Mouse (Mus musculus) spleen, embryonic (tissue): Measurements from ENCODE around the gene Trmt2b.
"Not testable (repeated sequence)": the region's sequence is repeated elsewhere in the genome, so short reads cannot be mapped to it uniquely, and the experiment has no call there.

ENCODE experiments used
- CTCF ChIA-PET: fragments of 350-600 bp; sonication (Branson Sonifier 250); formaldehyde crosslinking; loops from one replicate; lab custom pipeline; 2022; lab: Charles Lee

Trmt2b gene

DNA sequence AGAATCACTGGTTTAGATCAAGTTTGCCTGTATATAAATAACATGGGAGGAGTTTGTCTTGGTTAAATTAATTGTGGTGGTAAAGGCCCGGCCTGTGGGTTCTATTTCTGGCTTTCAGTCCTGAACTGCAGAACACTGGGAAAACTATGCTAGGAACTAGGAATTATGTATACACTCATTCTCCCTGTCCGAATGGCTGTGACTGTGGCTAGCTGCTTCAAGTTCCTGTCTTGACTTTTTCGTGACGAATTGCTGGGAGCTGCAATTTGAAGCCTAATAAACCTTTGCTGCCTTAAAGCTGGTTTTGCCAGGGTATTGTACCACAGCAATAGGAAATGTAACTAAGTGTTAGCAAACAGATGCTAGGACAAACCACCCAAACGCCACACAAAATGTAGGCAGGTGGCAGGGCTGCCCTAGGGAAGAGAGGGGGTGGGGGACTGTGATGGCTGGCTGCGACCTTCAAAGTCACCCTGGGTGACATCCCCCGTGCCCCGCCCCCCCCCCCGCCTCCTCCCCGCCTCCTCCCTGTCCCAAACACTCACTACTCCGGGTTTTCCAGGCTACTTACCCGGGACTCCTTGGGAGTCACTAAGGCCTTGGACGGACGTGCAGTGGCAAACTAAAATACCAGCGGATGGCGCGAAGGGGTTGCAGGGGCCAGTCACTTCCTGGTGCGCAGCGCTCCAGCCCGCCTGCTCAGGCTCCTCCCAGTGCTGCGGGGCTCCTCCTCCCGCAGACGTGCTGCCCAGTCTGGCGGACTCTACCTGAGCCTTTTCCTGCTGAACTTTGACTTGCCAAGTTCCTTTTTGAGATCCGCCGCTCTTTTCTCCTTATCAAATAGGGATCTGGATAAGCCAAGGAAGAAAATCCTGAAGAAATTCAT lies at the start of gene Trmt2b:
Gene Trmt2b, minus strand, starts transcription at position 710 of the 886 bp plus-strand sequence.
- CTCF ChIA-PET, result no interaction called here

DNA sequence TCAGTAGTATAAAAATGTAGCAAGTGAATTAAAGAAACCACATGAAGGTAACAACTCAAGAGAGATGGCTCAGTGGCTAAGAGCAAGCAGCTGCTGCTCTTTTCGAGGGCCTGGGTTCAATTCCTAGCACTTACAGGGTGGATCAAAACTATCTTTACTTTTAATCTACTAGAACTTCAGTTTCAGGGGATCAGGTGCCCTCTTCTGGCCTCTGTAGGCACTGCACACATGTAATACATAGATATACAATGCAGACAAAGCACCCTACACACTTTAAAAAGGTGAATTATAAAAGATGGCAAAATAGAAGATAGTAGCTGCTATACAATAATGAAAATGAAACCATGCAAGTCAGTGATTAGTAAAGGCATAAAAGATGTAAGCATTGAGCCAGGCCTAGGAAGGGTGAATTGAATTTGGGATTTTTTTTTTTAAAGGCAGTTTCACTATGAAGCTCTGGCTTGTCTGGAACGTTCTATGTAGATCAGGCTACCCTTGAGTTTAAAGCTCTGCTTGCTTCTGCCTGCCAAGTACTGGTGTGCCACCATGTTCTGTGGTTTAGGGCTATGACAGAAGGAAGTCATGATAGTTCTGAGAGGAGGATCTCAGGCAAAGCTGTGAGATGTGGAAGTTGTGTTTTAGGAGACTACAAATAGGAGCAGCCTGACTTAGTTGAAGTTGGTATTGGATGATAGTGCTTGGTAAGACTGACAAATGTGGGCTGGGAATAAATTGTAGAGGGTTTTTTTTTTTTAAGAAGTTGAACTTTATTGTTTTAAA lies 42.6 kb upstream of the Trmt2b start:
- CTCF ChIA-PET, result no interaction called here

DNA sequence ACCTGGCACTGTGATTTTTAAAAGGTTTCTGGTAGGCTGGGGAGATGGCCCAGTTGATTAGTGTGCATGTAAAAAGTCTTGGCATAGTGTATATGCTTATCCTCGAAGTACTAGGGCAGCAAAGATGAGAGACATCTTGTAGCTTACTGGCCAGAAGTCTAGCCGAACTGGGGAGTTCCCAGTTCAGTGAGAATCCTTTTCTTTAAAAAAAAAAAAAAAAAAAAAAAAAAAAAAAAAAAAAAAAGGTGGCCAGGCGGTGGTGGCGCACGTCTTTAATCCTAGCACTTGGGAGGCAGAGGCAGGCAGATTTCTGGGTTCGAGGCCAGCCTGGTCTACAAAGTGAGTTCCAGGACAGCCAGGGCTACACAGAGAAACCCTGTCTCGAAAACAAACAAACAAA lies 34.4 kb upstream of the Trmt2b start:
- CTCF ChIA-PET, result not testable (repeated sequence)

DNA sequence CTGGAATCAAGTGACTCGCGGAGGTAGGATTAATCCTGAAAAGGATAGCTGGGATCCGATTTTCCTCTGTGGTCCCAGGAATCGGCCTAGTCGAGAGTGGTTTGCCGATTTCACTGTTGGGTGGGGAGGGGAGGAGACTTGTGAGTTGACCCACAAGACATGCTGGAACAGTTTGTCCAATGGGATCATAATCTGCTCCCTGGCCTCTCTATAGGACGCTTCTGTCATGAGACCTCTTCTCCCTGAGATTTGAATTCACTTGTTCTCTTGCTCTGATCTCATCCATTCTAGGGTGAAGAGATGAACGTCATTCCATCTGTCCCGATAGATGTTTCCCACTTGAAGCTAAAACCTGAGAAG lies 31.5 kb upstream of the Trmt2b start:
- CTCF ChIA-PET, result no interaction called here

DNA sequence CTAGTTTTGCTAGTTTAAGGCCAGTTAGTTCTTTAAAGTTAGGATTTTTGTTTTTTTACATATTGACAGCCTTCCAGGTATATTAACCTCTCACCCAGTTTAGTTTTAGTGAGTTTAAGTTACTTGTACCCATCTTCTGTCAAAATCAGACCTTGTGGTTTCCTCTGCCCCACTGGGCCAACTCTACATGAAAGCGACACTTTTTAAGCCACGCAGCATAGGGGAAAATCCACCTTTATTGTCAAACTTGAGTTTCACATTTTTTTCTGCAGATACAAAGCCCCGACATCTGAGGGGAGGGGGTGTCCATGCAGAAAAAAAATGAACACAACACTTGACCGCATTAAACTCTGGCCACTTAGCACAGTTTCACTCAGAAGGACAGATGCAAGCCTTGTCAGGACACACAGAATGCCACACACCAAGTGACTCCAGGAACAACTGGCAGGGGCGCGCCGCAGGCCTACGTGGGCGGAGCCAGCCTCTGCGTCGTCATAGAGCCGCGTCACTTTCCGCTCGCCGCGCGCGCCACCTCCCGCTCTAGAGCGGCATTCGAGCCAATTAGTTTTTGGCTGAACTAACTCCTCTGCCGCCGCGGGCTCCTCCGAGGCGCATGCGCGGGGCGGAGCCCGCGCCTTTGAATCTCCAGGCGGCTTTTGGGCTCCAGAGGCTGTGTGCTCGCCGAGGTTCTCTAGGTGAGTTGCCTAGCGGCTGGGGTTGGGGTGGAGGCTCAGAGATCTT lies 30.9 kb upstream of the Trmt2b start, which contains the start of gene Cenpi:
Gene Cenpi, plus strand, starts transcription at position 551 of the 741 bp plus-strand sequence.
- CTCF ChIA-PET, result no interaction called here

DNA sequence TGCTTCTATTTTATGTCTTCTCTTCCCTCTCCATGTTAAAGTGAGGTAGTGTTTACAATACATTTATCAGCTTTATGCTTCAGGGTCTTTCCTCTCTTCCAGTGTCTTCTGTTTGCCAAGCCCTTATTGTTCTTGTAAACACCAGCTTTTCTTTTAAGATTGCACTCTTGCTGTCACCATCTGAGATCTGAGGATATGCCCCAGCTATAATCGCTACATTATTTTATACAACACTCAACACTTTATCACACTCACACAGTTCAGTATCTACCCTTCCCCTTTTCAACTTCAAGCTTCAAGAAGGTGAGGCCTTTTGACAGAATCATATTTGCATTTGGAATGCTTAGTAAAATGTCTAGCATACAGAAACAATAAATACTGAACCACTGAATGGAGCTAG lies 26.5 kb upstream of the Trmt2b start:
- CTCF ChIA-PET, result no interaction called here

DNA sequence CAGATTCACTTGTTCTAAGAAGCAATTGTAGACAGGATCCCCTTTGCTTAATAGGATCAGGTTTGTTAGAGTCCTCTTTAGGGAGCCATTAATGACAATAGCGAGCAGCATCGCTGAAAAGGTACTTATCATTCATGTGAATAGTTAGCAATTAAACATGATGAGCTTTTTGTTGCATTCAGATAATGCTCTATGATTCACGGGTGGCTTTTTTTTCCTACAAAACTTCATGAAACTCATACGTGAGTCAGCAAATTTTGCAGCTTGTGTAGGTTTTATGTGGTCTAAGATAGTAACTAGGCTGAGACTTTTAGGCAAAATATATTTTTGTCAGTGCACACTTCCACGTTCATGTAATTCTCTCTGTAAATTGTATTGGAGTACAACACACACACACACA lies 23.4 kb upstream of the Trmt2b start:
- CTCF ChIA-PET, result no interaction called here

DNA sequence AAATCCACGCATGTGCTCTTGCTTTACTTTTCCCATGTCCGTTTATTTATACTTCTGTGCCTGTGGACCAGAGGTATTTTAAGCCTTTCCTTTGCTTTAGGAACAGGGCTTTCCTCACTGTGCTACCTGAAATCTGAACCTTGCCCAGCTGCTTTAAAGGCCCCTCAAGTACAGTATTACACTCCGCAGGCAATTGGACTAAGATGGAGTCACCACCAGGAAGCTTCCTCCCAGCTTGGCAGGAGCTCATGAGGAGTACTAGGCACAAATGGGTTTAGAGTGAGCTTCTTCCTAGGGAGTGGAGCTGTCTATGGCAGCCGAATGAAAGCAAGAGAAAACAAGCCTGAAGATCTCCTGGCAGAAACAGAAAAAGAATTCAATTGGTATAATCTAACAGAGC lies 20.4 kb upstream of the Trmt2b start:
- CTCF ChIA-PET, result no interaction called here

DNA sequence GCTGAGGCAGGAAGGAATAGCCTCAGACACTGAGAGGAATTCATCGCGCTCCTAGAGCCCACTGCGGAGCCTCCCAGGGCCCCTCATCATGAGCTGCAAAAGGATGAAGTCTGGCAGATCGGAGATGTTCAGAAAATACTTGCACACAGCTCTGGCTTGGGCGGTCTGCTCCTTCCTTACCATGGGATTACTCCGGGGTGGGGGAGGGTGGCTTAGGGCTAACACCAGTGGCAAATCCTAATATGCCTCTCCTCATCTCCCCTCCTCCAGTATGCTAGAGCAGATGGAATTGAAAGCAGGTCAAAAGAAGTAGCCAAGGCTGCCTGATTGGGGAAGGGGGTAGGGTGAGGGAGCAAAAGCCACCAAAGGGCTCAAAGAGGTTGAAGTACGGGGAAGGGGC lies 20.0 kb upstream of the Trmt2b start:
- CTCF ChIA-PET, result no interaction called here

DNA sequence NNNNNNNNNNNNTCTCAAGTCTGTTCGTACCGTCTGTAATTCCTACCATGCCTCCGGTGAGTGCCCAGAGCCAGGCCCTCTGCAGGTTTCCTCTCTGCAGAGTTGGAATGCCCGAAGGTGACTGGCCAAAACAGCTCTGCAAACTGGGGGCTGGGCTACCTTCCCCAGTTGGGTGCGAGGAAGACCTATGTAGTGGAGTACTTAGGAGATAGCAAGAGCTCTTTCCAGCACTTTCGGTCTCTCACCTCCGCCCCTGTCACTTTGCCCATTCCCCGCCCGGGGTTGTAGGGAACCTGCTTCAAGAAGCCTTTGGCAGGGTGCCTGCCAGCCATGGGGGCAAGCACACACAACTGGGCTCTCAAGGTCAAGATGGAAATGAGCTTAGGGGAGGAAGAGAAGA lies 19.5 kb upstream of the Trmt2b start:
- CTCF ChIA-PET, result no interaction called here

DNA sequence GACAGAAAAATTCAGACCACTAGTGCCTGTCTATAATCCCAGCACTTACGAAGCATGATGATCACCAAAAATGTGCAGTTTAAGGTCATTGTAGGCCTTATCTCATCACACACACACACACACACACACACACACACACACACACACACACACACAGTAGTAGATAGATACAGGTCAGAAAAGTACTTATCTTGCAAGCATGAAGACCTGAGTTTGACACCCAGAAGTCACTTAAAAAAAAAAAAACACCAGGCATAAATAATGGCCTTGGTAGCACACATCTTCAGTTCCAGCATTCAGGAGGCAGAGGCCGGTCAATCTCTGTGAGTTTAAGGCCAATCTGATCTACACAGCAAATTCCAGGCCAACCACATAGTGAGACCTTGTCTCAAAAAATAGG lies 10.5 kb upstream of the Trmt2b start:
- CTCF ChIA-PET, result no interaction called here

DNA sequence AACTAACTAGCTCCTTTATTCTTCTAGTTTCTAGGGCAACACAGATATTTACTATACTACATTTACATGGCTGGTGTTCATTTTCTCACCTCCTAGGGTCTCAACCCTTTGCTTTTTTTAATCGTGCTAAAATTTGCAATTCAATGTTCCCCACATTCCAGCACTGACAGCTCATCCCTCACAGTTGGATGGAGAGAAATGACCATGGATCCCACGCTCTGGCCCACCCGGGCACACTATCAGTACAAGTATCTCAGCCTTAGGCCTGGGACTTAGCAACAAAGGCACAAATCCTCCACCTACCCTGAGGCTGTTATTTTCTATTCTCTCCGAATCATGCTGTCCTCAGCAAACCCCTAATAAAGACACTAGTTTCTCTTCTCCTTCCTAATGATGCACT lies 9.0 kb upstream of the Trmt2b start:
- CTCF ChIA-PET, result no interaction called here

DNA sequence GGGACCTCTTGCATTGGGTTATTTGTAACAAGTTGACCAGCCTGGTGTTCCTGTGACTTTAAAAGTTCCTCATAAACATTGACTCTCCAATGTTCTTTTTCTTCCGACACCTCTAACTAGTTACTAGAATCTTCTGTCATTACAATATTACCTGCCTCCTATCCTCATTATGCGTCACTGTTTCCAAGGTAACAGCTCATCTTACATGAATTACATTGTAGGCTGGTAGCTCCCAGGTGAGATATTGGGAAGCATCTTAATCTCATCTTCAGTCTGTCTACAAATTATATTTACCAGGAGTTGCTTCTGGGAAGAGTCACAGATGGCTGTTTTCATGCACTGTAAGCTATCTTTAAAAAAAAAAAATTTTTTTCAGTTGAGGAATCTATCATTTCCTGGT lies 8.3 kb upstream of the Trmt2b start:
- CTCF ChIA-PET, result no interaction called here

DNA sequence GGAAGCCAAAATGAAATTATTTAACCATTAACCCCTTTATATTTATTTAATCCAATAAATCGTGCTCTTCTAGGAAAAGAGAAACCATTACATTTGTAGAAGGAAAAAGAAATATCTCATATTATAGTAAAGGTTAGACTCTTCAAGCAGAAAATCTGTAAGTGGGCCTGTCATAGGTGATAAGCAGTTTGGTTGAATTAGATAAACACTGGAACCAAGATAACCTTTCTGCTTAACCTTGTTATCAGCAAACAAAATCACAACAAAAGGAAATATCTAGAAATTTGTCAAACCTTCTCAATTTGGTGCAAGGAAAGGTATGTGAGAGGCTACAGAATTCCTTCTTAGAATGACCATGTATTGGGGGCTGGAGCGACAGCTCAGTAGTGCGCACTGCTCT lies 3.7 kb upstream of the Trmt2b start:
- CTCF ChIA-PET, result interaction anchor here (0.6 kb wide), 1 partner anchor 143 kb away, joined by 3 read pairs; no protein-coding TSS in a partner anchor

DNA sequence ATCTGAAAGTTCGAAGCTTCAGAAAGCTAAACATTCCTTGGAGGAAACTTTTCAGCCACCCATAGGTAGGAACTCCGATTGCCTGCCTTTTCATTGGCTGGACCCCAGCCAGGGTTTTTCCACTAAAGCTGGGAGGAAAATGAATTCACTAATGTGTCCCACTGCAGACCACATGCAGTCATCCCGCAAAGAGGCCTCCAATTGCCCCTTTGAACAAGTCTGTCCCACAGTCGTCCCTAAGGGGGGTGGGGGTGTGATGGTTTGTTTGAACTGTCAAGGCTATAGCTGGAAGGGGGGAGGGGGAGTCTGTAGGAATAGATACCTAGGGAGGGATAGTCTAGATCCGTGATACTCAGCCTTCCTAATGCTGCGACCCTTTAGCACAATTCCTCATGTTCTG lies 1.1 kb downstream of the Trmt2b start:
- CTCF ChIA-PET, result no interaction called here

DNA sequence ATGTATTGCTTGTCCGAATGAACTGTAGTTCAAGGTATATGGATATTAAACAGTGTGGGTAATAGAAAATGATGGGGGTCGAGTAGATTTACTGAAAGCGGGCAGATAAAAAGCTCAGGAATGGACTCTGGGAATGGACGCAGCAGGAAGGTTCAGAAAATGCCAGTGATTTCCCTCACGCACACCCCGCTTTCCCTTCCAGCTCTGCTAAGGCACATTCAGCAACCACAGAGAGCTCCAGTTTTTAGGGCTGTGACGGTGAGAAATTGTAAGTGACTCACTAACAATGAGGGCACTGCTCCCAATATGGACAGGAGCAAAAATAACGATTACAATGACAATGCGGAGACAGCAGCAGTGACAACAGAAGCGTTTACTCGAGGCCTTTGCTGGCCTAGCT lies 14.7 kb downstream of the Trmt2b start:
- CTCF ChIA-PET, result no interaction called here

DNA sequence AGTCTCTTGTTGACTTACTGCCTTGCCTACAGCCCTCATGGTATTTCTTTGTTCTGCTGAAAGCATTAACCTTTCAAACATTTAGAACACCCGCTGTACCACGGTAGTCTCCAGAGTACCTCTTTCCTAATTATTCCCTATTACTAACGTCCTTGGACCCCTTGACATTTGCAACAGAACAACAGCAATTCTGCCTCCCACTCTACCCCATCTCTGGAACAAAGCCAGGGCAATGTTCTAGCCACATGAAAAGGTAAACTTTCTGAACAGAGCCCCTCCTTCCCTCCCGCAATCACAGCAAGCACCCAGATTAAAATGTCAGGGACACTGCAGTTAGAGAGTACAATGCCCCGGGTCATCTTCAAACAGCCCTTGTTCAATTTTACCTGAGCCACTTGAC lies 15.6 kb downstream of the Trmt2b start:
- CTCF ChIA-PET, result no interaction called here

DNA sequence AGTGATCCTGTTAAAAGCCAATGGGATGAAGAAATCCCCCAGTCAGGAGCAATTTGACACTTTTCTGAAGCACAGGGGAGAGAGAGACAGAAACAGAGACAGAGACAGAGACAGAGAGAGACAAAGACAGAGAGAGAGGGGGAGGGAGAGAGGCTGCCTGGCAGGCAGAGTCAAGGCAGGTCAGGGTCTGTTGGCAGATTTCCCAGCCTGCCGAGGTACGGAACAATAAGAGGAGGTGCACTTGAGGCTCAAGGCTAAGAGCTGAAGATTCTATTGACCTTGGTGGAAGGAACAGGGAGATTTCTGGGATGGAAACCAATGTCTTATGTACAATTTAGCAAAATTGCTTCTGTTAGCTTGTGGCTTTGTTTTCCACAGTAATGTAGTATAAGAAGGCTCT lies 28.6 kb downstream of the Trmt2b start:
- CTCF ChIA-PET, result no interaction called here

DNA sequence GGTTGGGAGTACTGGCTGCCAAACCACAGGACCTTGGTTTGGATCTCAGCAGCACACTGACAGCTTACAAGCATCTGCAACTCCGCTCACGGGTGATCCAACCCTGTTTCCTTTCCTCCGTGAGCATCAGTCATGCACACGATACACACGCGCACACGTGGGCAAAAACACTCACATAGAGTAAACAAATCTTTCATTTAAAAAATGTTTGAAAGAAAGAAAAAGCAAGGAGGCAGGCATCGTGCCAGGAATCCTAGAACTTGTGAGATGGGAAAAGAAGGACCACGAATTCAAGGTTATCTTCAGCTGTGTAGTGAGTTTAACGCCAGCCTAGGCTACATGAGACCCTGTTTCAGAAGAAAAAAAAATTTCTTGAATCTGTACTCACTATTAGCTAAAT lies 30.8 kb downstream of the Trmt2b start:
- CTCF ChIA-PET, result no interaction called here

DNA sequence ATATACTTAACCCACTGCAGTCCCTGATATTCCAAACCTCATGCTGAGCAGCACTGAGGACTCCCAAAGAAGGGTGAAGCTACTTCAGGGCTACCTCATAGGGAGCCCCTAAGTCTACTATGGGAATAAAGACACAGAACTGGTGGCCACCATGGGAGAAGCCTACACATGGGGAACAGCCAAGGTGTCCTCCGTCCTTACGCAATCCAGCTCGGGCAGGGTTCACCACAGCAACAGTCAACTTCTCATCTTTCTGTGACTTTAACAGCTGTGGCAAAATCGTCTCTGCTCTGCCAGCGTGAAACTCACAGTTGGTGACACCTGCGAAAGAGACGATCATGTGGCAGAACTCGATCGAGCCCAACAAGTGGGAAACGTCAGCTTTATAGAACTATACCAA lies 38.5 kb downstream of the Trmt2b start:
- CTCF ChIA-PET, result interaction anchor here (1.2 kb wide), 1 partner anchor 28 kb away, joined by 3 read pairs; no protein-coding TSS in a partner anchor

DNA sequence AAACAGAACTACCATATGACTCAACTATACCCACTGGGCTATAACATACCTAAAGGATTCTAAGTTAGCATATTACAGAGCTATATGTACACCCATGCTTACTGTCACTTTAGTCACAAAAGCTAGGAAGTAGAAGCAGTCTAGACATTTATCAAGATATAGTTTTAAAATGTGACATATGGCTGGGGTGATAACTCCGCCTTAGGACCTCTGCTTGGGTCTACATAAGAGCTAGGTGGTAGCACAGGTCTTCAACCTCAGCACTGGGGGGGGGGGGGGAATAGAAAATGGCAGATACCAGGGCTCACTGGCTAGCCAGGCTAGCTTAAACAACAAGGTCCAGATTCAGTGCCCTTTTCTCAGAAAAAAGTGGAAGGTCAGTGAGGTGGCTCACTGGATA lies 43.7 kb downstream of the Trmt2b start:
- CTCF ChIA-PET, result interaction anchor here (0.9 kb wide), 1 partner anchor 10 kb away, joined by 3 read pairs; no protein-coding TSS in a partner anchor

DNA sequence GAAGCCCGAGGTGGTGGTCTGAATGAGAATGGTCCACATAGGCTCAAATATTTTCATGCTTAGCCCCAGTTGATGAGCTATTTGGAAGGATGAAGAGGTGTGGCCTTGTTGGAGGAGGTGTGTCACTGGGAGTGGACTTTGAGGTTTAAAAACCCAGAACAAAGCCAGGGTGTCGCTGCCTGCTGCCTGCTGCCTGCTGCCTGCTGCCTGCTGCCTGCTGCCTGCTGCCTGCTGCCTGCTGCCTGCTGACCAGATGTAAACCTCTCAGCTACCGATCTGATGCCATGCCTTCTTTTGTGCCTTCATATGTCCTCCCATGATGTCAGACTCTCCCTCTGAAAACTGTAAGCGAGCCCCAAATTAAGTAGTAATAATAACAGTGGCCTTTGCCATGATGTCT lies 54.9 kb downstream of the Trmt2b start, which contains the start of gene Nox1:
Gene Nox1, minus strand, starts transcription at position 101 of the 400 bp plus-strand sequence.
- CTCF ChIA-PET, result no interaction called here
